Mouse (Mus musculus) heart, adult 18-20 months (tissue): ENCODE results near the gene Alk. TPM values are rescaled to one million over a fixed set of nuclear protein-coding genes. Genes with fewer than 3 reads are reported as not detected.

Source experiments
- DNase-seq, 2 experiments: peaks; one replicate each; pipeline ENCODE4 v3.0.0; 2021 to 2022; ENCODE audit warnings: mixed read lengths in 1 of 2
- total RNA-seq, 2 experiments: library from RNA; stranded (reverse); gene quantifications; 2 replicates each; pipeline ENCODE4 v1.2.3; 2021

Alk gene
- total RNA-seq, 2 experiments from 2014 or later = not detected

- DNase-seq = no peak
These were observed 351.0 kb downstream of the Alk start for GRCm38 (mm10) chr17:72253411-72253810.

- DNase-seq = peak in 1 of 2 experiments; percentile 13
These were observed 352.9 kb downstream of the Alk start for GRCm38 (mm10) chr17:72251554-72251953.

- DNase-seq = no peak
These were observed 353.7 kb downstream of the Alk start for GRCm38 (mm10) chr17:72250482-72251405.

GRCm38 (mm10) chr17:72242036-72242435, 362.4 kb downstream of the Alk start:
- peak; percentile 11 to 51 for DNase-seq

- peak in 1 of 2 experiments; percentile 20 for DNase-seq
These were observed 367.1 kb downstream of the Alk start for GRCm38 (mm10) chr17:72237315-72237714.

GRCm38 (mm10) chr17:72230891-72231290, 373.5 kb downstream of the Alk start:
- no peak for DNase-seq

GRCm38 (mm10) chr17:72218816-72219215, 385.6 kb downstream of the Alk start:
- no peak for DNase-seq

GRCm38 (mm10) chr17:72197576-72197975, 406.9 kb downstream of the Alk start:
- no peak for DNase-seq

GRCm38 (mm10) chr17:72194976-72195650, 409.3 kb downstream of the Alk start:
- no peak for DNase-seq

- DNase-seq = no peak
These were observed 413.9 kb downstream of the Alk start for GRCm38 (mm10) chr17:72190536-72190935.

- no peak for DNase-seq
These were observed 417.4 kb downstream of the Alk start for GRCm38 (mm10) chr17:72187026-72187425.

- DNase-seq = no peak
These were observed 422.0 kb downstream of the Alk start for GRCm38 (mm10) chr17:72182414-72182813.

- DNase-seq = no peak
These were observed 424.2 kb downstream of the Alk start for GRCm38 (mm10) chr17:72180200-72180599.

GRCm38 (mm10) chr17:72179722-72180140, 424.7 kb downstream of the Alk start:
- DNase-seq = no peak

GRCm38 (mm10) chr17:72173778-72174177, 430.6 kb downstream of the Alk start:
- DNase-seq = no peak

GRCm38 (mm10) chr17:72168152-72168551, 436.3 kb downstream of the Alk start:
- DNase-seq = no peak

GRCm38 (mm10) chr17:72158857-72159385, 445.5 kb downstream of the Alk start:
- DNase-seq = no peak

GRCm38 (mm10) chr17:72157830-72158629, 446.4 kb downstream of the Alk start:
- DNase-seq = no peak

- DNase-seq = no peak
These were observed 451.4 kb downstream of the Alk start for GRCm38 (mm10) chr17:72153038-72153437.

GRCm38 (mm10) chr17:72144946-72145598, 459.4 kb downstream of the Alk start:
- DNase-seq = no peak

GRCm38 (mm10) chr17:72144461-72144860, 460.0 kb downstream of the Alk start:
- no peak for DNase-seq
